Mouse (Mus musculus): ENCODE results near the gene Acsm5. TPM values are rescaled to one million over a fixed set of nuclear protein-coding genes. Genes with fewer than 3 reads are reported as not detected.

Acsm5 gene
- 1 to 10 TPM in 1 of 2 experiments, under 1 TPM in 1; 0.41 to 1.0 TPM for total RNA-seq (2021)

GRCm38 (mm10) chr7:119519163-119519562 lies at the start of gene Acsm5:
Gene Acsm5, plus strand, starts transcription at chr7:119519463.
- intact Hi-C loops (cut with DNase I), result loop anchor here (5.0 to 10.0 kb wide), 5 partner anchors 67 to 808 kb away; partner anchors contain the start of gene Abca15

DNA sequence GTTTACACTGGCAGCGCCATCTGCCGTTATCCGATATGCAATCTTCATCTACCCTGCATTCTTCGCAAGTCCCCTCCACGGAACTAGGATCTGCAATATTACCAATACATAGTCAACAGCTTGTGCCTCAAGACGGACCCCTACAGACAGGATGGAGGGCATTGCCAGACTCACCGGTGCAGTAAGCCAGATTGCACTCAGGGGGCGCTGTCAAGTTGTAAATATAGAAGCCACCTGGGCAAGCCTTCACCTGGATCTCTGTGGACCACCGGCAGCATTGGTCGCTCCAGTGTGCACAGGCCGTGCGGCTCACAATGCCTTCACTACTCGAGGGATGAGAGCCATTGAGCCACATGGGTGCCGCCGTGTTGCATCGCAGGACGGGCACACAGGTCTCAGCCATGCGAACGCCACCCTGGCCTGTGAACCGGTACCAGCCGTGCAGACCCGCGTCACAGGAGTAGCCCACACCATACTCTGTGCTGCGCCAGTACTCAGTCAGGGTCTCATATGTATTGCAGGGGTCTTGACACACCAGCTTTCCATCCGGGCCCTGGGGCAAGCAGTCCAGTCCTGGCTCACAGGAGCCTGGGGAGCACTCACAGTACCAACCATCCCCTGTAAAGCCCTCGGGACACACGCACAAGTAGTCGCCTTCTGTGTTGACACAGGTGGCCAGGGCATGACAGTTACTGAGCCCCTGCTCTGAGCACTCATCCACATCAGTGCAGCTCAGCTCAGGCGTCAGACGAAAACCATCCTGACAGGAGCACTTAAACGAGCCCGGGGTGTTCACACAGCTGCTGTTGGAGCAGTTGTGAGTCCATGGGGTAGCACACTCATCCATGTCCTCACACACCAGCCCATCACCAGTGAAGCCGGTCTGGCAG lies 42.5 kb upstream of the Acsm5 start:
- no peak for DNase-seq (ENCODE audit: low spot score in 2 of 2)

More at GRCm38 (mm10) chr7:119519163-119519562, at the start of gene Acsm5:
- DNase-seq (ENCODE audit: low spot score in 2 of 2), result no peak

GRCm38 (mm10) chr7:119479256-119479655 lies 40.0 kb upstream of the Acsm5 start, which contains the start of gene Umod:
Gene Umod, minus strand, starts transcription at chr7:119479282.
- no peak for DNase-seq (ENCODE audit: low spot score in 2 of 2)
- intact Hi-C loops (cut with DNase I), result no loop called here

More for the DNA sequence above, 42.5 kb upstream of the Acsm5 start:
- intact Hi-C loops (cut with DNase I), result no loop called here

- no peak for DNase-seq (ENCODE audit: low spot score in 2 of 2)
- intact Hi-C loops (cut with DNase I), result no loop called here
Observed at GRCm38 (mm10) chr7:119484154-119484553, 35.1 kb upstream of the Acsm5 start.

- DNase-seq (ENCODE audit: low spot score in 2 of 2), result peak; percentile 4 to 66
- intact Hi-C loops (cut with DNase I), result no loop called here
Observed at GRCm38 (mm10) chr7:119486683-119487082, 32.6 kb upstream of the Acsm5 start.

- DNase-seq (ENCODE audit: low spot score in 2 of 2), result peak; percentile 4 to 55
- intact Hi-C loops (cut with DNase I), result loop anchor here (10.0 kb wide), 1 partner anchor 605 kb away; no protein-coding TSS in a partner anchor
Observed at GRCm38 (mm10) chr7:119490041-119490780, 29.1 kb upstream of the Acsm5 start.

DNA sequence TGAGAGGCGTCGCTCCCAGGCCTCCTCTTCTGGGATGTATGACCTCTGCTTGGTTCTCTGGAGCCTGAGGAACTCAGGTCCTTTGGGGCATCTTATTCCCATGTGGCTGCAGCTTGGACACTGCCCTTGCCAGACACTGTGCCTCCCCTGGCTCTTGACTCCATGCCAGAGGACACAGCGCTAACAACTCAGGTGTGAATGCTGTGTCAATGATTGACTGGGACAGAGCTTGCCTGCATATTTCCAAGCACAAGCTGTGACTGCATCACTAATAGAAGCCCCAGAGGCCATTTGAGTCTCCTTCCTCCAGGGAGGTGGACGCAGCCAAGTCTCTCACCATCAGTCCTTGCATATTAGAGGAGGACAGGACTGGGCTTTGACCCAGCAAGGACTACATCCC lies 8.1 kb upstream of the Acsm5 start:
- no peak for DNase-seq (ENCODE audit: low spot score in 2 of 2)
- intact Hi-C loops (cut with DNase I), result loop anchor here (5.0 to 10.0 kb wide), 2 partner anchors 69 to 746 kb away; no protein-coding TSS in a partner anchor

GRCm38 (mm10) chr7:119513056-119513455 lies 6.2 kb upstream of the Acsm5 start:
- intact Hi-C loops (cut with DNase I), result loop anchor here (5.0 to 10.0 kb wide), 2 partner anchors 71 to 748 kb away; no protein-coding TSS in a partner anchor
- DNase-seq (ENCODE audit: low spot score in 2 of 2), result peak; percentile 37 to 61

DNA sequence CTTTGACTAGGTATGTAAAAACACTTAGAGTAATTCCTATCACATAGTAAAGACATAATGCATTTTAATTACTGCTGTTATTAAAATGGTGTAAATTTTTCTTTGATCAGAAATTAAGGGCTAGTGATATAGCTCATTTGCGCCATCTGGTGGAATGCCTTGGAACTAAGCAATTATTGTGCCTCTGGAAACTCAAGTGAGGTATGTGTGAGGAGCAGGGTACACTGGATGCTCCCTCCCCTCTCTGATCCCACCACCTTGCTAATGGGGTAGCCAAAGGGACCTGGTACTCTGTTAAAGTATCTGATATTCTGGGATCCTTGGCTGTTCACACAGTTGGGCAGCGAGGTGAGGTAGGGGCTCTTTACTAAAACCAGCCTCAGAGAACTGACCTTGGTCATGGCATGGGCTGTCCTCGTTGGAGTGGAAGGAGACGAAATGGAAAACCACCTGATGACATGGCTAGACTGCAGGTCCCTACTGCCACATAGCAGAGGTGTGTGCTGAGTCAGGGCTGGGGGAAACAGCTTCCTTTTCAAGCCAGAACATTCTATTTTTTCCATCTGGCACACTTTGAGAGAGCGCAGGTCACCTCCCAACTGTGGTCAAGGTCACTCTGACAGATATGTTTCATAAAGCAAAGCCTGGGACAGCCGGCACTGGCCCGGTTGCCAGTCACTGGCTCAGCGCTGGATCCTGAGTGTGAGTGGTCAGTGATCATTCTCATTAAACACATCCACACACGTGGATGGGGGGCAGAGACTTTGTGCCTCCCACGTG lies 3.6 kb upstream of the Acsm5 start:
- intact Hi-C loops (cut with DNase I), result loop anchor here (1.0 to 10.0 kb wide), 6 partner anchors 63 to 812 kb away; partner anchors contain the start of gene Abca15

GRCm38 (mm10) chr7:119516272-119516558 lies 3.0 kb upstream of the Acsm5 start:
- intact Hi-C loops (cut with DNase I), result loop anchor here (5.0 to 10.0 kb wide), 5 partner anchors 64 to 811 kb away; partner anchors contain the start of gene Abca15

More for the DNA sequence above, 3.6 kb upstream of the Acsm5 start:
- DNase-seq (ENCODE audit: low spot score in 2 of 2), result peak; percentile 28 to 53

DNA sequence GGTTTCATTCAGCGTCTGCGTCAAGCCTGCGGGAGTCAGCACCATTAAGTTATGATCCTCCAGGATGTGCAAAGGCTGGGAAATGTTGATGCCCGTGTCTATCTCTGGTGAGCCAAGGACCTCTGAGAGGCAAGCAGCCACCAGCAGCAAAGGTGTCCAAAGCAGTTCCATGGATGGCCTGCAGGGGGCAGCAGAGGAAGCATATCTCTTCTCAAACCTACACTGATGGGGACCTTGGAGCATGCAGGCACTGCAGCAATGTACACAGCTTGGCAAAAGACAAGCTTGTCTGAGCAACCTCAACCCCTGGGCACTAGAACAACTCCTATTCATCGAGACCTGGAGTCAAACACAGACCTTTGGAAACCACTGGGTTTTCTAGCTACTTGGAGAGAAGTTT lies 391 bp downstream of the Acsm5 start:
- intact Hi-C loops (cut with DNase I), result loop anchor here (5.0 to 10.0 kb wide), 5 partner anchors 67 to 808 kb away; partner anchors contain the start of gene Abca15
- peak; percentile 80 to 87 for DNase-seq (ENCODE audit: low spot score in 2 of 2)

More at GRCm38 (mm10) chr7:119516272-119516558, 3.0 kb upstream of the Acsm5 start:
- DNase-seq (ENCODE audit: low spot score in 2 of 2), result no peak

DNA sequence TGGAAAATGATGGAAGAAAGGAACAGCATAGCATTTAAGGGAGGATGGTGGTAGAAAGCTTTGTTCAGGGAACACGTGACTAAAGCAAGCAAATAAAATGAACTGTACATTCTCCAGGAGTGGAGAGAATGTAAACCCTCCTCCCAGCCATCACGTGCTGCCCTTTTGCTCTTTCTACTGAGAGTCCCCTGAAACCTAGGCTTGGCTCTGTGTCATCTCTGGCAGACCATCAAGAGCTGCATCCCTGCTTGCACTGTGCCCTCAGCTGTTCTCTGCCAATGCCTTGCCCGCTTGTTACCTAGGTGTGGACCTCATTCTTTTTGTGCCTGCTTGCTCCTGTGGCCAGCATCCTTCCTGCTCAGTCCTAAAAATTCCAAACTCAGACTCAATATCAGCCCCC lies 2.6 kb downstream of the Acsm5 start:
- intact Hi-C loops (cut with DNase I), result no loop called here
- no peak for DNase-seq (ENCODE audit: low spot score in 2 of 2)

GRCm38 (mm10) chr7:119522385-119522784 lies 3.1 kb downstream of the Acsm5 start:
- DNase-seq (ENCODE audit: low spot score in 2 of 2), result no peak
- intact Hi-C loops (cut with DNase I), result no loop called here

GRCm38 (mm10) chr7:119523389-119523788 lies 4.1 kb downstream of the Acsm5 start, which contains the start of gene Pdilt:
Gene Pdilt, minus strand, starts transcription at chr7:119523489.
- intact Hi-C loops (cut with DNase I), result no loop called here

DNA sequence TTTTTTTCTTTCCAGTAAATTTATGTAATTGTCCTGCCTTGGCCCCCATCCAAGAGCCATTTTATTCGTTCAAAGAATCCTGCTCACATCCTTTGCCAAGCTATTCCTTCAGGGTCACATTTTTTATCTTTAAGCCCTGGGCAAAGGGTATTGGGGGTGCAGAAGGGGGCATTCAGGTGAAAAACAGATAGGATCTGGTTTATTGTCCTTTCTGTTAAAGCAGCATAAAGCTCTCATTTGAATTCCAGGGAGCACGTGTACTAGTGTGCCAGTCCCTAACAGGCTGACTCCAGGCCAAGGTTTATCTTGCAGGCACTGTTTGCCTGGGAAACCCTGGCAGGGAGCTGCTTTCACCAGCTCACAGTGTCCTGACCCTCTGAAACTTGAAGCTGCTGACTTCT lies 6.6 kb downstream of the Acsm5 start:
- DNase-seq (ENCODE audit: low spot score in 2 of 2), result peak in 1 of 2 experiments; percentile 4
- intact Hi-C loops (cut with DNase I), result no loop called here

More at GRCm38 (mm10) chr7:119523389-119523788, 4.1 kb downstream of the Acsm5 start, which contains the start of gene Pdilt:
- no peak for DNase-seq (ENCODE audit: low spot score in 2 of 2)

GRCm38 (mm10) chr7:119526486-119526885 lies 7.2 kb downstream of the Acsm5 start:
- intact Hi-C loops (cut with DNase I), result no loop called here
- no peak for DNase-seq (ENCODE audit: low spot score in 2 of 2)

DNA sequence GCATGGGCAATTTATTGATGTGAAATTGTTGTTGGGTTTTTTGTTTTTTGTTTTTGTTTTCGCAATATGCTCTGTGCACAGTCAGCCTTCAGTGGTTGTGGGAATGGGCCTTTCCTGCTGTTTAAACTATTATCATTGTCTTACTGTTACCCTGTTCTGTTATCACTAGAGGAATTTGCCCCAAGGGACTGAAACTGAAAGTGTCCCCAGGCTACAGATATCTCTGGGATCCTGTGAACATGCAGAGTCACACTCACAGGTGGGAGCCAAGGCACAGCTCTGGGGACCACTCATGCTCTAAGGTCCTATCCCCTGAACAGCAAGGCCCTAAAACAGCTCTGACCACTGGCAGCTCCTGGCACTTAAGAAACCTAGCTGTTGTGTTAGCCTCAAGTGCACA lies 7.9 kb downstream of the Acsm5 start:
- intact Hi-C loops (cut with DNase I), result no loop called here
- DNase-seq (ENCODE audit: low spot score in 2 of 2), result no peak

GRCm38 (mm10) chr7:119527548-119527947 lies 8.3 kb downstream of the Acsm5 start:
- DNase-seq (ENCODE audit: low spot score in 2 of 2), result no peak
- intact Hi-C loops (cut with DNase I), result no loop called here

GRCm38 (mm10) chr7:119528617-119529016 lies 9.4 kb downstream of the Acsm5 start:
- no peak for DNase-seq (ENCODE audit: low spot score in 2 of 2)
- intact Hi-C loops (cut with DNase I), result no loop called here

Measured in left cerebral cortex, postnatal 25 days (tissue).